Mouse (Mus musculus) kidney, adult 2 months (tissue): ENCODE results near the gene Slc25a34.

Experiments
- CTCF ChIP-seq: fragments of 200-500 bp; conservative IDR thresholded peaks from 2 replicates; pipeline ENCODE4 v1.5.1; 2011; ENCODE audit warnings: low read depth, mild to moderate bottlenecking, control low read depth, low read length, moderate library complexity, mixed read lengths; ENCODE audit not compliant: insufficient read depth, insufficient read length
- POLR2A ChIP-seq: fragments of 200-500 bp; IDR thresholded peaks from one replicate; pipeline ENCODE4 v1.6.1; 2011; ENCODE audit warnings: low read depth, low read length, control low read depth

DNA sequence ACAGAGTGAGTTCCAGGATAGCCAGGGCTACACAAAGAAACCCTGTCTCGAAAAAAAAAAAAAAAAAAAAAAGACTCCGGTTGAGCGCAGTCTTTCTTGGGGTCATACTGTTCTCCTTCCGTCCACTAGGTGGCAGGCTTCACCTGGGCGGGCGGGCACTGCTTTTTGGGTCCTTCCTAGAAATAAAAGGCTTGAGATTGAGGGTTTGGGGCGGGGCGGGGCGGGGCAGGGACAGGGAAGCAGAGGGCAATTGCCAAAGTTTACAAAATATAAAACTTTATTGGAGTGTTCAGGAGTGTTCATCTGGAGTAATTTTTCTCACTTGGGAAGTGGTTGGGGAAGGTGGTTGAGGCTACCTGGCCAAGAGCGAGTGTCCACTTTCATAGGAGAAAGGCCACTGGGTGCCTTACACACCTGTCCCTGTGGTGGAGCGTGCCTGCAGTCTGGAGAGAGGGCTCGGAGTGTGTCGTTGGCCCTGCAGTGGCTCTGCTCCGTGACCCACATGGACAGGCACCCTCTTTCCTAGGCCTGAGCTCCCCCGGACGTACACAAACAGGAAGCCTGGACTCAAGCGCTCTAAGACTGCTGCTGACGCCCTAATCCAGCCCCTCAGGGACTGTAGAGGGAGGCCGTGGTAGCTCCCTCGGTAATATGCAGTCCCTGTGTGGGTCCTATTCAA is 4.9 kb downstream of the Slc25a34 start, which contains the start of gene Tmem82:
- TF ChIP-seq CTCF = peak; percentile 68
- no peak for TF ChIP-seq POLR2A
